Mouse (Mus musculus) hindbrain, embryonic 15.5 days (tissue): ENCODE measurements around the gene Clec16a. TPM values are rescaled to one million over a fixed set of nuclear protein-coding genes. Genes with fewer than 3 reads are reported as not detected.

Source experiments
- ATAC-seq: fragments of 200-750 bp; cut with Nextera tagmentation; 2 replicates; pipeline ENCODE4 v1.8.0; 2017; ENCODE audit warnings: low read depth, moderate number of reproducible peaks, moderate TSS enrichment; ENCODE audit not compliant: low FRiP score
- H3K27ac ChIP-seq: fragments of 300-500 bp; sonication (generic); replicated peaks from 2 replicates; pipeline ENCODE4 v1.5.1; 2015; ENCODE audit warnings: mild to moderate bottlenecking, inconsistent platforms
- H3K27me3 ChIP-seq: fragments of 300-500 bp; sonication (generic); 2 replicates; pipeline ENCODE4 v1.6.1; 2015; ENCODE audit warnings: control low read depth, inconsistent platforms
- H3K36me3 ChIP-seq: fragments of 300-500 bp; sonication (generic); 2 replicates; pipeline ENCODE4 v1.6.1; 2015; ENCODE audit warnings: control low read depth, inconsistent platforms
- H3K4me1 ChIP-seq: fragments of 300-500 bp; sonication (generic); replicated peaks from 2 replicates; pipeline ENCODE4 v1.6.1; 2015; ENCODE audit warnings: control low read depth, inconsistent platforms
- H3K4me2 ChIP-seq: fragments of 300-500 bp; sonication (generic); 2 replicates; pipeline ENCODE4 v1.6.1; 2015; ENCODE audit warnings: moderate library complexity, mild to moderate bottlenecking, inconsistent platforms
- H3K4me3 ChIP-seq: fragments of 300-500 bp; sonication (generic); 2 replicates; pipeline ENCODE4 v1.5.1; 2015; ENCODE audit warnings: mild to moderate bottlenecking, inconsistent platforms
- H3K9ac ChIP-seq: fragments of 300-500 bp; sonication (generic); 2 replicates; pipeline ENCODE4 v1.6.1; 2015; ENCODE audit warnings: inconsistent platforms
- H3K9me3 ChIP-seq: fragments of 300-500 bp; sonication (generic); 2 replicates; pipeline ENCODE4 v1.6.1; 2016; ENCODE audit warnings: control low read depth, inconsistent platforms
- WGBS: fragments of 180-500 bp; shearing (Covaris S2); methylation state at CpG from one replicate; pipeline ENCODE4 v1.1.7; 2015; 5-methylcytosine and 5-hydroxymethylcytosine counted together
- polyA plus RNA-seq: library from polyadenylated mRNA; unstranded; fragments of >200 nt; fragmentation: Nextera tagmentation; extraction: Ambion mirVana; gene quantifications from 2 replicates; pipeline ENCODE4 v1.2.1, GENCODE M21; 2015

The Clec16a gene
- polyA plus RNA-seq, 1 experiment from 2014 or later, result 70.2 TPM

GRCm38 (mm10) chr16:10674957-10675356, 129.8 kb downstream of the Clec16a start:
- H3K9me3 ChIP-seq, result no peaks in the 10 kb centered on the region
- no peak overlapping the region for H3K27ac ChIP-seq
- H3K27me3 ChIP-seq, result no peaks in the 10 kb centered on the region
- H3K9ac ChIP-seq, result no peak overlapping the region
- H3K4me1 ChIP-seq, result no peaks in the 10 kb centered on the region
- 93% methylated on average over 2 of the region's 2 CpGs for WGBS
- H3K4me2 ChIP-seq, result no peak overlapping the region
- no peak overlapping the region for H3K4me3 ChIP-seq
- H3K36me3 ChIP-seq, result no peaks in the 10 kb centered on the region
- ATAC-seq, result no peak

GRCm38 (mm10) chr16:10675612-10676011, 130.5 kb downstream of the Clec16a start:
- H3K9ac ChIP-seq, result no peak overlapping the region
- H3K4me1 ChIP-seq, result no peaks in the 10 kb centered on the region
- no peak overlapping the region for H3K27ac ChIP-seq
- no peak overlapping the region for H3K4me3 ChIP-seq
- no peaks in the 10 kb centered on the region for H3K27me3 ChIP-seq
- no peak overlapping the region for H3K4me2 ChIP-seq
- H3K36me3 ChIP-seq, result no peaks in the 10 kb centered on the region
- WGBS, result 64% methylated on average over 1 of the region's 1 CpGs
- ATAC-seq, result no peak
- no peaks in the 10 kb centered on the region for H3K9me3 ChIP-seq

GRCm38 (mm10) chr16:10676461-10677066, 131.4 kb downstream of the Clec16a start:
- no peak overlapping the region for H3K4me3 ChIP-seq
- ATAC-seq, result no peak
- no peak overlapping the region for H3K27ac ChIP-seq
- H3K9ac ChIP-seq, result no peak overlapping the region
- H3K9me3 ChIP-seq, result no peaks in the 10 kb centered on the region
- no peaks in the 10 kb centered on the region for H3K36me3 ChIP-seq
- no peak overlapping the region for H3K4me2 ChIP-seq
- H3K4me1 ChIP-seq, result no peaks in the 10 kb centered on the region
- WGBS, result 64% methylated on average over 3 of the region's 3 CpGs
- H3K27me3 ChIP-seq, result no peaks in the 10 kb centered on the region

- H3K4me1 ChIP-seq, result no peaks in the 10 kb centered on the region
- H3K4me2 ChIP-seq, result no peak overlapping the region
- WGBS, result 79% methylated on average over 2 of the region's 2 CpGs
- no peak overlapping the region for H3K9ac ChIP-seq
- no peaks in the 10 kb centered on the region for H3K36me3 ChIP-seq
- no peak overlapping the region for H3K4me3 ChIP-seq
- H3K27ac ChIP-seq, result no peak overlapping the region
- no peaks in the 10 kb centered on the region for H3K27me3 ChIP-seq
- H3K9me3 ChIP-seq, result no peaks in the 10 kb centered on the region
- ATAC-seq, result no peak
Measured at GRCm38 (mm10) chr16:10682521-10682920, 137.4 kb downstream of the Clec16a start.

GRCm38 (mm10) chr16:10683193-10684000, 138.3 kb downstream of the Clec16a start:
- Histone ChIP-seq H3K9me3 (no peaks in the 10 kb centered on the region), H3K9ac (no peak overlapping the region), H3K36me3 (no peaks in the 10 kb centered on the region), H3K4me3 (no peak overlapping the region), H3K27me3 (no peaks in the 10 kb centered on the region), H3K4me1 (no peaks in the 10 kb centered on the region), H3K4me2 (no peak overlapping the region), H3K27ac (no peak overlapping the region)
- WGBS, result 76% methylated on average over 8 of the region's 8 CpGs
- ATAC-seq, result no peak

GRCm38 (mm10) chr16:10689748-10690318, 144.7 kb downstream of the Clec16a start:
- Histone ChIP-seq H3K27me3 (no peaks in the 10 kb centered on the region), H3K4me1 (0 out of 2 replicates have a peak, but pooled peaks cover 4% of the 10 kb centered on the region), H3K4me3 (no peak overlapping the region), H3K27ac (no peak overlapping the region), H3K36me3 (no peaks in the 10 kb centered on the region), H3K9ac (no peak overlapping the region), H3K9me3 (no peaks in the 10 kb centered on the region), H3K4me2 (no peak overlapping the region)
- no peak for ATAC-seq
- WGBS, result 78% methylated on average over 6 of the region's 6 CpGs

GRCm38 (mm10) chr16:10690442-10690841, 145.3 kb downstream of the Clec16a start:
- no peak for ATAC-seq
- 0 out of 2 replicates have a peak, but pooled peaks cover 4% of the 10 kb centered on the region for H3K4me1 ChIP-seq
- H3K4me3 ChIP-seq, result no peak overlapping the region
- H3K36me3 ChIP-seq, result no peaks in the 10 kb centered on the region
- H3K9me3 ChIP-seq, result no peaks in the 10 kb centered on the region
- H3K4me2 ChIP-seq, result no peak overlapping the region
- no peak overlapping the region for H3K27ac ChIP-seq
- no peak overlapping the region for H3K9ac ChIP-seq
- 90% methylated on average over 3 of the region's 3 CpGs for WGBS
- no peaks in the 10 kb centered on the region for H3K27me3 ChIP-seq

- ATAC-seq, result no peak
- Histone ChIP-seq H3K36me3 (no peaks in the 10 kb centered on the region), H3K9ac (no peak overlapping the region), H3K9me3 (no peaks in the 10 kb centered on the region), H3K4me3 (no peak overlapping the region), H3K27me3 (no peaks in the 10 kb centered on the region), H3K27ac (no peak overlapping the region), H3K4me2 (no peak overlapping the region), H3K4me1 (0 out of 2 replicates have a peak, but pooled peaks cover 4% of the 10 kb centered on the region)
- 90% methylated on average over 5 of the region's 5 CpGs for WGBS
Measured at GRCm38 (mm10) chr16:10691705-10692104, 146.6 kb downstream of the Clec16a start.

- H3K4me3 ChIP-seq, result no peak overlapping the region
- no peaks in the 10 kb centered on the region for H3K27me3 ChIP-seq
- no peak overlapping the region for H3K9ac ChIP-seq
- H3K9me3 ChIP-seq, result no peaks in the 10 kb centered on the region
- no peak overlapping the region for H3K4me2 ChIP-seq
- no peak overlapping the region for H3K27ac ChIP-seq
- WGBS, result 68% methylated on average over 8 of the region's 8 CpGs
- H3K36me3 ChIP-seq, result no peaks in the 10 kb centered on the region
- 0 out of 2 replicates have a peak, but pooled peaks cover 4% of the 10 kb centered on the region for H3K4me1 ChIP-seq
- no peak for ATAC-seq
Measured at GRCm38 (mm10) chr16:10692848-10693247, 147.7 kb downstream of the Clec16a start.

- no peak for ATAC-seq
- no peaks in the 10 kb centered on the region for H3K27me3 ChIP-seq
- H3K4me2 ChIP-seq, result no peak overlapping the region
- no peak overlapping the region for H3K9ac ChIP-seq
- H3K4me3 ChIP-seq, result no peak overlapping the region
- 0 out of 2 replicates have a peak, but pooled peaks cover 4% of the 10 kb centered on the region for H3K4me1 ChIP-seq
- H3K27ac ChIP-seq, result no peak overlapping the region
- H3K9me3 ChIP-seq, result no peaks in the 10 kb centered on the region
- WGBS, result 100% methylated on average over 1 of the region's 1 CpGs
- no peaks in the 10 kb centered on the region for H3K36me3 ChIP-seq
Measured at GRCm38 (mm10) chr16:10693424-10693823, 148.3 kb downstream of the Clec16a start.

- no peaks in the 10 kb centered on the region for H3K36me3 ChIP-seq
- H3K4me3 ChIP-seq, result no peak overlapping the region
- no peaks in the 10 kb centered on the region for H3K9me3 ChIP-seq
- H3K9ac ChIP-seq, result no peak overlapping the region
- H3K27ac ChIP-seq, result no peak overlapping the region
- no peaks in the 10 kb centered on the region for H3K27me3 ChIP-seq
- no peak overlapping the region for H3K4me2 ChIP-seq
- 0 out of 2 replicates have a peak, but pooled peaks cover 4% of the 10 kb centered on the region for H3K4me1 ChIP-seq
- ATAC-seq, result no peak
- 48% methylated on average over 11 of the region's 11 CpGs for WGBS
Measured at GRCm38 (mm10) chr16:10694414-10694851, 149.3 kb downstream of the Clec16a start.
